Mouse (Mus musculus) T-helper 17 cell (primary cell): ENCODE data around the gene Amz1.

Experiments used
- in situ Hi-C, 2 experiments: fragments of 300-600 bp; cut with MboI, MseI; formaldehyde crosslinking; loops; 1 replicate in 1 of 2; 2 replicates in 1 of 2; pipeline ENCODE4 v1.15.1; 2025; ENCODE audit warnings: high pct_unique_total_duplicates in 2 of 2

Amz1 gene

GRCm38 (mm10) chr5:140764921-140765613, 41.1 kb downstream of the Amz1 start:
- in situ Hi-C loops, result no loop called here

- in situ Hi-C loops, result no loop called here
Measured at GRCm38 (mm10) chr5:140766566-140766965, 42.6 kb downstream of the Amz1 start.

GRCm38 (mm10) chr5:140767704-140768141, 43.8 kb downstream of the Amz1 start:
- in situ Hi-C loops, result no loop called here

- in situ Hi-C loops, result no loop called here
Measured at GRCm38 (mm10) chr5:140768333-140768732, 44.4 kb downstream of the Amz1 start.

- in situ Hi-C loops, result no loop called here
Measured at GRCm38 (mm10) chr5:140771612-140772011, 47.7 kb downstream of the Amz1 start.

- in situ Hi-C loops, result no loop called here
Measured at GRCm38 (mm10) chr5:140772158-140772557, 48.2 kb downstream of the Amz1 start.

GRCm38 (mm10) chr5:140775111-140775510, 51.2 kb downstream of the Amz1 start:
- in situ Hi-C loops, result no loop called here

- in situ Hi-C loops, result no loop called here
Measured at GRCm38 (mm10) chr5:140776968-140777367, 53.0 kb downstream of the Amz1 start.

- in situ Hi-C loops, result loop anchor here in 1 of 2 experiments (10.0 kb wide), 1 partner anchor 956 kb away; the partner anchor contains the start of genes Gm26938 and Psmg3
Measured at GRCm38 (mm10) chr5:140781122-140781521, 57.2 kb downstream of the Amz1 start.

- in situ Hi-C loops, result loop anchor here in 1 of 2 experiments (10.0 kb wide), 1 partner anchor 957 kb away; the partner anchor contains the start of genes Gm26938 and Psmg3
Measured at GRCm38 (mm10) chr5:140781886-140782572, 58.1 kb downstream of the Amz1 start.

GRCm38 (mm10) chr5:140783577-140783976, 59.6 kb downstream of the Amz1 start:
- in situ Hi-C loops, result loop anchor here in 1 of 2 experiments (10.0 kb wide), 1 partner anchor 959 kb away; the partner anchor contains the start of genes Gm26938 and Psmg3

- in situ Hi-C loops, result loop anchor here in 1 of 2 experiments (10.0 kb wide), 1 partner anchor 959 kb away; the partner anchor contains the start of genes Gm26938 and Psmg3
Measured at GRCm38 (mm10) chr5:140784288-140784687, 60.4 kb downstream of the Amz1 start.

- in situ Hi-C loops, result loop anchor here in 1 of 2 experiments (10.0 kb wide), 1 partner anchor 961 kb away; the partner anchor contains the start of genes Gm26938 and Psmg3
Measured at GRCm38 (mm10) chr5:140785240-140785872, 61.4 kb downstream of the Amz1 start.

- in situ Hi-C loops, result loop anchor here in 1 of 2 experiments (10.0 kb wide), 1 partner anchor 965 kb away; the partner anchor contains the start of genes Gm26938 and Psmg3
Measured at GRCm38 (mm10) chr5:140789561-140789960, 65.6 kb downstream of the Amz1 start.

- in situ Hi-C loops, result no loop called here
Measured at GRCm38 (mm10) chr5:140790392-140790791, 66.5 kb downstream of the Amz1 start.

- in situ Hi-C loops, result no loop called here
Measured at GRCm38 (mm10) chr5:140790937-140791877, 67.3 kb downstream of the Amz1 start.

- in situ Hi-C loops, result no loop called here
Measured at GRCm38 (mm10) chr5:140792233-140792632, 68.3 kb downstream of the Amz1 start.

- in situ Hi-C loops, result no loop called here
Measured at GRCm38 (mm10) chr5:140794753-140795152, 70.8 kb downstream of the Amz1 start.

- in situ Hi-C loops, result no loop called here
Measured at GRCm38 (mm10) chr5:140795176-140795575, 71.2 kb downstream of the Amz1 start.

GRCm38 (mm10) chr5:140796051-140796450, 72.1 kb downstream of the Amz1 start:
- in situ Hi-C loops, result no loop called here

GRCm38 (mm10) chr5:140798158-140798557, 74.2 kb downstream of the Amz1 start:
- in situ Hi-C loops, result no loop called here
